Comparison of ENCODE assay signal across 11 mouse cellular contexts in the genomic region with DNA sequence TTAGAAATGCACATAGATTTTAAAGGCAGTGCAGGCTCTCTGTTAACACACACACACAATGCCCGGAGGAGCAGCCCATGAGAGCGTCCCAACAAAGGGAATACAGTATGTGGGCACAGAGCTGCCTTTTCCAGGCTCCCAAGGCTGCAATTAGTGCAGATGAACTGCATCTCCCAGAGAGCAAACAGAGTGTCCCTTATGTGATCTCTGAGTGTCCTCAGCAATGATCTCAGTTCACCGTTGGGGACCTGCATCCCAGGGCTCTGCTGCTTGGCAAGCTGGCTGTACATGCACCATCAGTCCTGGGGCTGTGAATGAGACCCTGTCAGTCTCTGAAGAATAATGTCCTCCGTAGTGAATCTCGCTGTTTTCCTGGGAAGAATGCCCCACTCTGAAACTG.
DNase-seq lines count a peak whose midpoint lies in the region; ATAC-seq and TF ChIP-seq lines count a peak whose summit lies in the region.
"Had no signal": no experiment of that assay in that cellular context is flagged by ENCODE, and none has a peak within 500 bp of the region (broad histone marks: within the 10 kb centered on the region; RNA-seq: fewer than 3 reads in every experiment).

No protein-coding gene starts in this region.

- H3K27me3 ChIP-seq in midbrain, embryonic 12.5 days, result no peaks in the 10 kb centered on the region
- H3K27me3 ChIP-seq in midbrain, embryonic 10.5 days (ENCODE audit: low read depth, poor library complexity, severe bottlenecking), result no peaks in the 10 kb centered on the region
- no peaks in the 10 kb centered on the region for H3K27me3 ChIP-seq in hindbrain, postnatal 0 days (ENCODE audit: insufficient read depth, low read length)
- no peaks in the 10 kb centered on the region for H3K27me3 ChIP-seq in neural tube, embryonic 15.5 days (replicated peaks)

- 0 out of 2 replicates have a peak overlapping the region, but pooled peaks have one; percentile 20 for H3K27ac ChIP-seq in midbrain, embryonic 12.5 days (replicated peaks)
- H3K27ac ChIP-seq in midbrain, embryonic 10.5 days (replicated peaks), result no peak overlapping the region
- H3K27ac ChIP-seq in hindbrain, postnatal 0 days, result peak overlapping the region; percentile 22; the same call in 1 of the 2 replicates
- H3K27ac ChIP-seq in neural tube, embryonic 15.5 days (replicated peaks), result peak overlapping the region; percentile 70

- no peaks in the 10 kb centered on the region for H3K9me3 ChIP-seq in midbrain, embryonic 12.5 days
- H3K9me3 ChIP-seq in midbrain, embryonic 10.5 days (replicated peaks), result no peaks in the 10 kb centered on the region
- H3K9me3 ChIP-seq in hindbrain, postnatal 0 days (ENCODE audit: low read length), result no peaks in the 10 kb centered on the region
- no peaks in the 10 kb centered on the region for H3K9me3 ChIP-seq in neural tube, embryonic 15.5 days (replicated peaks)

- no peak overlapping the region for H3K4me3 ChIP-seq in midbrain, embryonic 12.5 days
- H3K4me3 ChIP-seq in midbrain, embryonic 10.5 days, result no peak overlapping the region
- no peak overlapping the region for H3K4me3 ChIP-seq in hindbrain, postnatal 0 days (ENCODE audit: low read length)
- H3K4me3 ChIP-seq in neural tube, embryonic 15.5 days (replicated peaks), result no peak overlapping the region
- H3K4me3 ChIP-seq: erythroblast, embryonic 14.5 days had no signal

- TF ChIP-seq CTCF in hindbrain, postnatal 0 days (IDR thresholded peaks at IDR 0.05; ENCODE audit: low read depth), result no peak

- H3K9ac ChIP-seq in midbrain, embryonic 12.5 days (replicated peaks), result no peak overlapping the region
- no peak overlapping the region for H3K9ac ChIP-seq in hindbrain, postnatal 0 days (replicated peaks; ENCODE audit: low read length)
- no peak overlapping the region for H3K9ac ChIP-seq in neural tube, embryonic 15.5 days (replicated peaks)

- ATAC-seq in midbrain, embryonic 12.5 days (ENCODE audit: low FRiP score, low read depth), result 0 out of 2 replicates have a peak, but pooled peaks have one; percentile 23
- peak; percentile 90 for ATAC-seq in hindbrain, postnatal 0 days
- peak; percentile 94 for ATAC-seq in neural tube, embryonic 15.5 days (ENCODE audit: low FRiP score)

- peak; percentile 4 for DNase-seq in cerebellum, adult 9-10 months
- DNase-seq in cerebellum, adult 8-10 months, result no peak
- no peak for DNase-seq in midbrain, embryonic 10.5 days (ENCODE audit: low spot score)
- DNase-seq in hindbrain, postnatal 0 days (ENCODE audit: low spot score), result peak; percentile 63
- DNase-seq in lung, postnatal 14 days, result no peak
- DNase-seq in heart, postnatal 25 days (ENCODE audit: low spot score), result no peak
- DNase-seq: gastrocnemius, postnatal 14 days; kidney, adult 9 months had no signal

- 68% methylated on average over 5 of the region's 5 CpGs for WGBS in midbrain, embryonic 12.5 days
- 82% methylated on average over 5 of the region's 5 CpGs for WGBS in midbrain, embryonic 10.5 days
- 24% methylated on average over 5 of the region's 5 CpGs for WGBS in hindbrain, postnatal 0 days
- 6% methylated on average over 5 of the region's 5 CpGs for WGBS in neural tube, embryonic 15.5 days

- no peaks in the 10 kb centered on the region for H3K36me3 ChIP-seq in midbrain, embryonic 12.5 days
- H3K36me3 ChIP-seq in midbrain, embryonic 10.5 days, result no peaks in the 10 kb centered on the region
- H3K36me3 ChIP-seq in hindbrain, postnatal 0 days (ENCODE audit: insufficient read depth, low read length), result no peaks in the 10 kb centered on the region
- no peaks in the 10 kb centered on the region for H3K36me3 ChIP-seq in neural tube, embryonic 15.5 days

- H3K4me1 ChIP-seq in midbrain, embryonic 12.5 days, result no peaks in the 10 kb centered on the region
- H3K4me1 ChIP-seq in midbrain, embryonic 10.5 days, result no peaks in the 10 kb centered on the region
- H3K4me1 ChIP-seq in hindbrain, postnatal 0 days (ENCODE audit: insufficient read depth, low read length), result no peaks in the 10 kb centered on the region
- peaks cover 13% of the 10 kb centered on the region for H3K4me1 ChIP-seq in neural tube, embryonic 15.5 days

- intact Hi-C loops in heart, postnatal 25 days (cut with DNase I), result no loop called here

- H3K4me2 ChIP-seq in midbrain, embryonic 12.5 days (replicated peaks), result no peak overlapping the region
- peak overlapping the region; percentile 5; the same call in 1 of the 2 replicates for H3K4me2 ChIP-seq in hindbrain, postnatal 0 days (ENCODE audit: low read depth, low read length)
- H3K4me2 ChIP-seq in neural tube, embryonic 15.5 days, result 0 out of 2 replicates have a peak overlapping the region, but pooled peaks have one; percentile 0

Comparison
In these comparisons a context has a peak if more than half of its experiments do, and no peak if none do; other contexts are left out.
1. DNase-seq: peak in cerebellum, adult 9-10 months (single experiment) and hindbrain, postnatal 0 days (single experiment); none in cerebellum, adult 8-10 months (single experiment), midbrain, embryonic 10.5 days (single experiment), lung, postnatal 14 days (single experiment) and heart, postnatal 25 days (single experiment).
2. ATAC-seq: peak in every context shown above with its lines; median percentile 94 in neural tube, embryonic 15.5 days; 90 in hindbrain, postnatal 0 days; 23 in midbrain, embryonic 12.5 days.